Mouse (Mus musculus): ENCODE results near the gene D630045J12Rik. TPM values are rescaled to one million over a fixed set of nuclear protein-coding genes. Genes with fewer than 3 reads are reported as not detected.
A peak's percentile ranks its signal among the peaks of the same experiment; 100 is the strongest.

D630045J12Rik gene
- polyA plus RNA-seq, 1 experiment from 2014 or later, result 1.8 TPM

GRCm38 (mm10) chr6:38241508-38241907 lies 12.3 kb downstream of the D630045J12Rik start:
- Histone ChIP-seq H3K27ac (replicated peaks) (no peak overlapping the region), H3K27me3 (replicated peaks) (no peaks in the 10 kb centered on the region), H3K4me1 (peaks cover 27% of the 10 kb centered on the region), H3K9ac (no peak overlapping the region), H3K9me3 (no peaks in the 10 kb centered on the region), H3K4me2 (no peak overlapping the region), H3K4me3 (no peak overlapping the region), H3K36me3 (no peaks in the 10 kb centered on the region)
- WGBS, result 77% methylated on average over 4 of the region's 4 CpGs
- ATAC-seq (ENCODE audit: extremely low read depth, insufficient number of reproducible peaks, low FRiP score, low TSS enrichment), result no peak

- Histone ChIP-seq H3K36me3 (no peaks in the 10 kb centered on the region), H3K9ac (no peak overlapping the region), H3K27ac (replicated peaks) (no peak overlapping the region), H3K4me2 (no peak overlapping the region), H3K4me3 (no peak overlapping the region), H3K4me1 (peaks cover 27% of the 10 kb centered on the region), H3K27me3 (replicated peaks) (no peaks in the 10 kb centered on the region), H3K9me3 (no peaks in the 10 kb centered on the region)
- WGBS, result 74% methylated on average over 5 of the region's 5 CpGs
- ATAC-seq (ENCODE audit: extremely low read depth, insufficient number of reproducible peaks, low FRiP score, low TSS enrichment), result no peak
Observed at GRCm38 (mm10) chr6:38240618-38241017, 13.2 kb downstream of the D630045J12Rik start.

DNA sequence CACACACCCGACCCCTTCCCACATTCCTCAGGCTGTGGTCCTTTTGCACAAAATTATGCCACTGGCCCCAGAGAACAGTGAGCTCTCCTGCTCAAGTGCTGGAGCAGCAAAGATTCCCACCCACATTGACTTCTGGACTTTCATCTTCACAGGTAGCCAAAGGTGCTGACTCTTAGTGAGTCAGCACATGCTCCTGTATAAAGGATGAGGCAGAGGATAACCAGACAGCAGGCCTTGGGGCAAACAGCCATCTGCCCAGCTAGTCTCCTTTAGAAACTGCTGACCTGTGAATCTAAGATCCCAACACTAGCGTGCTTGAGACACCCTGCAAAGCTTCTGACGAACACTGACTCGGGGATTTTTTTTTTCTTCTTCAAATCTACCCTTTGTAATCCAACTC lies 15.4 kb downstream of the D630045J12Rik start:
- Histone ChIP-seq H3K27ac (replicated peaks) (no peak overlapping the region), H3K27me3 (replicated peaks) (no peaks in the 10 kb centered on the region), H3K9me3 (no peaks in the 10 kb centered on the region), H3K36me3 (no peaks in the 10 kb centered on the region), H3K4me1 (peaks cover 18% of the 10 kb centered on the region), H3K4me3 (no peak overlapping the region), H3K4me2 (no peak overlapping the region), H3K9ac (no peak overlapping the region)
- WGBS, result 76% methylated on average over 4 of the region's 4 CpGs
- no peak for ATAC-seq (ENCODE audit: extremely low read depth, insufficient number of reproducible peaks, low FRiP score, low TSS enrichment)

DNA sequence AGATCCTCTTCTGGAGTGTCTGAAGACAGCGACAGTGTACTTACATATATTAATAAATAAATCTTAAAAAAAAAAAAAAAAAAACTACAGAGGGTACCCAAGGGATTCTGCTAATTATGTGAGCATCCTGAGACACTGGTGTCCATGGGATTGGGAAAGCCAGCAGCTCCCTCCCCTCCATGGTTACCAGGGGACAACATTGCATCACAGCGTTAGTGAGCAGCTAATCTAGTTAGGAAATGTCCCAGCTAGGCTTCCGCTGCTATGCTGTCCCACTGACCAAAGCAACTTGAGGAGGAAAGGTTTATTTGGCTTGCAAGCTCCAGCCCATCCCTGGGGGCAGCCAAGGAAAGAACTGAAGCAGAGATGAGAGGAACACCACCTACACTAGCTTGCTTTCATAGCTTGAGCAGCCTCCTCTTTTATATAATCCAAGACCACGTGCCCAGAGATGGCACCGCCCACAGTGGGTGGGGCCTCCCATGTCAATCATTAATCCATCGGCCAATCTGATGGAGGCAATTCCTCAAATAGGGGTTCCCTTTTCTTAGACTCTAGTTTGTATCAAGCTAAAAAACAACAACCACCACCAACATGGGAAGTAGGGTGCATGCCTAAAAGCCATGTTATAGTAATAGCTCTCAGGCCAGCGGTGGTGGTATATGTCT lies 17.7 kb downstream of the D630045J12Rik start:
- Histone ChIP-seq H3K4me3 (no peak overlapping the region), H3K4me1 (peaks cover 17% of the 10 kb centered on the region), H3K4me2 (no peak overlapping the region), H3K9ac (no peak overlapping the region), H3K27ac (replicated peaks) (no peak overlapping the region), H3K9me3 (no peaks in the 10 kb centered on the region), H3K27me3 (replicated peaks) (no peaks in the 10 kb centered on the region), H3K36me3 (no peaks in the 10 kb centered on the region)
- 73% methylated on average over 7 of the region's 7 CpGs for WGBS
- ATAC-seq (ENCODE audit: extremely low read depth, insufficient number of reproducible peaks, low FRiP score, low TSS enrichment), result no peak

DNA sequence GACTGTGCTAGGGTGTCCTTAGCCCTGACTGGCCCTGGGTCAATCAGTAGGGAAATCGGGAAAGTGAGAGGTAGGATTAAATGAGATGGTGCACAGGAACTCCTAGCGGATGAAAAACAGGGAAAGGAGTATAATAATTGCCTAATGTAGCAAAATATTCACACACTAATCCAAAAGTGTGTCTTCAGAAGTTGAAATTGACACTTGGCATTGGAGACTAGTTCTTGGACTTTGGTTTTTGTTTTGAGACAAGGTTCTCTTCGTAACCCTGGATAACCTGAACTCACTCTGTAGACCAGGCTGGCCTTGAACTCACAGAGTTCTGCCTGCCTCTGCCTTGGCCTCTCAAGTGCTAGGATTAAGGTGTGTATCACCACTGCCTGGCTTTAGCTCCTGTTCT lies 20.0 kb downstream of the D630045J12Rik start:
- Histone ChIP-seq H3K9me3 (peaks cover 2% of the 10 kb centered on the region; the same call in 1 of the 2 replicates), H3K4me2 (no peak overlapping the region), H3K4me3 (no peak overlapping the region), H3K27me3 (replicated peaks) (no peaks in the 10 kb centered on the region), H3K9ac (no peak overlapping the region), H3K36me3 (no peaks in the 10 kb centered on the region), H3K4me1 (peaks cover 12% of the 10 kb centered on the region), H3K27ac (replicated peaks) (no peak overlapping the region)
- WGBS, result 81% methylated on average over 3 of the region's 3 CpGs
- ATAC-seq (ENCODE audit: extremely low read depth, insufficient number of reproducible peaks, low FRiP score, low TSS enrichment), result no peak

DNA sequence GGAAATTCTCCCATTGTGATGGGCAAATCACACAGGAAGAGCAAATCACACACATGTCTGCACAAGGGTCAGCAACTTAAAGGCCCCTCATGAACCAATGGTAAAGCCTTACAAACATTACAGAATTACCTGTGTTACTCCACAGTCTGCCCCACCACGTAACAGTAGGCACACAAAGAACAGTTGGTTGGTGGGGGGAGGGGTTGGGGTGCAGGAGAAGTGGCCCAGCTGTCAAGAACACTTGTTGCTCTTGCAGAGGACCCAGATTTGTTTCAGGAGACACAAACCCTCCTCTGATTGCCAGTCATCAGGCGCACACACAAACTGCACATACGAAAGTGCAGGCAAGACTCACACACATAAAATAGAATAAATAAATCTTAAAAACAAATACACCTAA lies 20.9 kb downstream of the D630045J12Rik start:
- H3K4me2 ChIP-seq, result no peak overlapping the region
- no peak overlapping the region for H3K27ac ChIP-seq (replicated peaks)
- peaks cover 6% of the 10 kb centered on the region for H3K9me3 ChIP-seq
- H3K4me1 ChIP-seq, result peaks cover 12% of the 10 kb centered on the region
- H3K4me3 ChIP-seq, result no peak overlapping the region
- H3K9ac ChIP-seq, result no peak overlapping the region
- H3K27me3 ChIP-seq (replicated peaks), result no peaks in the 10 kb centered on the region
- no peaks in the 10 kb centered on the region for H3K36me3 ChIP-seq
- WGBS, result 72% methylated on average over 3 of the region's 3 CpGs
- ATAC-seq (ENCODE audit: extremely low read depth, insufficient number of reproducible peaks, low FRiP score, low TSS enrichment), result no peak

- peaks cover 12% of the 10 kb centered on the region for H3K4me1 ChIP-seq
- no peak overlapping the region for H3K4me2 ChIP-seq
- H3K27me3 ChIP-seq (replicated peaks), result no peaks in the 10 kb centered on the region
- 54% methylated on average over 4 of the region's 4 CpGs for WGBS
- peaks cover 6% of the 10 kb centered on the region for H3K9me3 ChIP-seq
- H3K4me3 ChIP-seq, result no peak overlapping the region
- no peak for ATAC-seq (ENCODE audit: extremely low read depth, insufficient number of reproducible peaks, low FRiP score, low TSS enrichment)
- no peak overlapping the region; the same call in 1 of the 2 replicates for H3K9ac ChIP-seq
- H3K27ac ChIP-seq (replicated peaks), result no peak overlapping the region
- no peaks in the 10 kb centered on the region for H3K36me3 ChIP-seq
Observed at GRCm38 (mm10) chr6:38231994-38232393, 21.8 kb downstream of the D630045J12Rik start.

- no peak overlapping the region for H3K27ac ChIP-seq (replicated peaks)
- no peak overlapping the region for H3K4me2 ChIP-seq
- H3K4me1 ChIP-seq, result peaks cover 13% of the 10 kb centered on the region
- no peak overlapping the region for H3K9ac ChIP-seq
- no peak for ATAC-seq (ENCODE audit: extremely low read depth, insufficient number of reproducible peaks, low FRiP score, low TSS enrichment)
- no peaks in the 10 kb centered on the region for H3K36me3 ChIP-seq
- no peak overlapping the region for H3K4me3 ChIP-seq
- H3K27me3 ChIP-seq (replicated peaks), result no peaks in the 10 kb centered on the region
- H3K9me3 ChIP-seq, result peaks cover 6% of the 10 kb centered on the region
- WGBS, result 41% methylated on average over 1 of the region's 1 CpGs
Observed at GRCm38 (mm10) chr6:38224079-38224478, 29.7 kb downstream of the D630045J12Rik start.

GRCm38 (mm10) chr6:38219261-38219660 lies 34.5 kb downstream of the D630045J12Rik start:
- no peaks in the 10 kb centered on the region for H3K4me1 ChIP-seq
- H3K9me3 ChIP-seq, result no peaks in the 10 kb centered on the region
- WGBS, result 84% methylated on average over 2 of the region's 2 CpGs
- H3K27me3 ChIP-seq (replicated peaks), result no peaks in the 10 kb centered on the region
- H3K4me2 ChIP-seq, result no peak overlapping the region
- no peaks in the 10 kb centered on the region for H3K36me3 ChIP-seq
- no peak overlapping the region for H3K27ac ChIP-seq (replicated peaks)
- no peak for ATAC-seq (ENCODE audit: extremely low read depth, insufficient number of reproducible peaks, low FRiP score, low TSS enrichment)
- H3K9ac ChIP-seq, result no peak overlapping the region
- no peak overlapping the region for H3K4me3 ChIP-seq

- no peak for ATAC-seq (ENCODE audit: extremely low read depth, insufficient number of reproducible peaks, low FRiP score, low TSS enrichment)
- H3K4me3 ChIP-seq, result no peak overlapping the region
- H3K4me2 ChIP-seq, result no peak overlapping the region
- H3K9me3 ChIP-seq, result peaks cover 11% of the 10 kb centered on the region
- no peaks in the 10 kb centered on the region for H3K27me3 ChIP-seq (replicated peaks)
- no peaks in the 10 kb centered on the region for H3K4me1 ChIP-seq
- H3K36me3 ChIP-seq, result no peaks in the 10 kb centered on the region
- WGBS, result 76% methylated on average over 14 of the region's 14 CpGs
- no peak overlapping the region for H3K27ac ChIP-seq (replicated peaks)
- H3K9ac ChIP-seq, result no peak overlapping the region
Observed at GRCm38 (mm10) chr6:38215448-38216110, 38.2 kb downstream of the D630045J12Rik start.

DNA sequence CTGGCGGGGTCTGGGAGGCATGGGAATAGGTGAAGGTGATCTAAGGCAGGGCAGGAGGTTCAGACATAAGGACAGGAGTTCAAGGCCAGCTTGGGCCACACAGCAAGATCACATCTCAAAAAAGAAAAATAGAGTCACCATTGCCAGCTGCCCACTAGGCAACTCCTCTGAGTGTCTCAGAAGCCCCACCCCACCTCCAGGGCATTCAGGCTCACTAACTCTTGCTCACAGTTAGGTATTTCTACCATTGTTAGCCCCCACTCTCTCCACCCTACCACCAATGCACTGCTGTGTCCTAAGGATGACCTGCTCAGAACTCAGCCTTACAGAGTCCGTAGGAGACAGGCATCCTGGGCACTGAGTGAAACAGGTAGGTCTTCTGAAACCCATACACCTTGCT lies 46.2 kb downstream of the D630045J12Rik start:
- H3K9me3 ChIP-seq, result peaks cover 2% of the 10 kb centered on the region

More for the DNA sequence above, 46.2 kb downstream of the D630045J12Rik start:
- no peak overlapping the region for H3K4me2 ChIP-seq
- H3K36me3 ChIP-seq, result no peaks in the 10 kb centered on the region
- H3K4me3 ChIP-seq, result no peak overlapping the region
- no peak for ATAC-seq (ENCODE audit: extremely low read depth, insufficient number of reproducible peaks, low FRiP score, low TSS enrichment)
- H3K9ac ChIP-seq, result no peak overlapping the region
- H3K27me3 ChIP-seq (replicated peaks), result no peaks in the 10 kb centered on the region
- H3K27ac ChIP-seq (replicated peaks), result peak overlapping the region; percentile 56; the same call in 1 of the 2 replicates
- 78% methylated on average over 2 of the region's 2 CpGs for WGBS
- peaks cover 18% of the 10 kb centered on the region for H3K4me1 ChIP-seq

Data from heart, embryonic 13.5 days (tissue).